Mouse (Mus musculus): Measurements from ENCODE around the gene Kcna10.

Gene Kcna10

GRCm38 (mm10) chr3:107201310-107202180 is 18.7 kb downstream of the Kcna10 start:
- no peak for DNase-seq (ENCODE audit: low read depth, low spot score)

- no peak for DNase-seq (ENCODE audit: low read depth, low spot score)
These were observed 21.6 kb downstream of the Kcna10 start for GRCm38 (mm10) chr3:107204413-107204812.

GRCm38 (mm10) chr3:107205170-107205569 is 22.3 kb downstream of the Kcna10 start:
- DNase-seq (ENCODE audit: low read depth, low spot score), result no peak

GRCm38 (mm10) chr3:107205994-107206393 is 23.1 kb downstream of the Kcna10 start:
- DNase-seq (ENCODE audit: low read depth, low spot score), result peak; percentile 51

GRCm38 (mm10) chr3:107206490-107207150 is 23.8 kb downstream of the Kcna10 start:
- peak; percentile 24 for DNase-seq (ENCODE audit: low read depth, low spot score)

- DNase-seq (ENCODE audit: low read depth, low spot score), result no peak
These were observed 24.9 kb downstream of the Kcna10 start for GRCm38 (mm10) chr3:107207625-107208253.

GRCm38 (mm10) chr3:107214606-107215005 is 31.8 kb downstream of the Kcna10 start:
- no peak for DNase-seq (ENCODE audit: low read depth, low spot score)

- DNase-seq (ENCODE audit: low read depth, low spot score), result no peak
These were observed 33.7 kb downstream of the Kcna10 start for GRCm38 (mm10) chr3:107216400-107217100.

GRCm38 (mm10) chr3:107217101-107217480 is 34.2 kb downstream of the Kcna10 start:
- no peak for DNase-seq (ENCODE audit: low read depth, low spot score)

GRCm38 (mm10) chr3:107218572-107218971 is 35.7 kb downstream of the Kcna10 start:
- no peak for DNase-seq (ENCODE audit: low read depth, low spot score)

- DNase-seq (ENCODE audit: low read depth, low spot score), result no peak
These were observed 38.8 kb downstream of the Kcna10 start, which contains the start of gene Cym for GRCm38 (mm10) chr3:107221608-107222007. Gene Cym (minus strand): TSS chr3:107221732.

GRCm38 (mm10) chr3:107223230-107223629 is 40.4 kb downstream of the Kcna10 start:
- no peak for DNase-seq (ENCODE audit: low read depth, low spot score)

GRCm38 (mm10) chr3:107225820-107226219 is 43.0 kb downstream of the Kcna10 start:
- DNase-seq (ENCODE audit: low read depth, low spot score), result no peak

- DNase-seq (ENCODE audit: low read depth, low spot score), result no peak
These were observed 46.4 kb downstream of the Kcna10 start for GRCm38 (mm10) chr3:107229221-107229620.

- no peak for DNase-seq (ENCODE audit: low read depth, low spot score)
These were observed 47.0 kb downstream of the Kcna10 start for GRCm38 (mm10) chr3:107229822-107230221.

- DNase-seq (ENCODE audit: low read depth, low spot score), result no peak
These were observed 47.7 kb downstream of the Kcna10 start, which contains the start of gene A630076J17Rik for GRCm38 (mm10) chr3:107230527-107230926. Gene A630076J17Rik (plus strand): TSS chr3:107230614.

- DNase-seq (ENCODE audit: low read depth, low spot score), result no peak
These were observed 48.3 kb downstream of the Kcna10 start for GRCm38 (mm10) chr3:107231202-107231601.

GRCm38 (mm10) chr3:107233351-107233813 is 50.5 kb downstream of the Kcna10 start:
- DNase-seq (ENCODE audit: low read depth, low spot score), result peak; percentile 78

- no peak for DNase-seq (ENCODE audit: low read depth, low spot score)
These were observed 51.1 kb downstream of the Kcna10 start for GRCm38 (mm10) chr3:107233945-107234344.

- DNase-seq (ENCODE audit: low read depth, low spot score), result no peak
These were observed 55.2 kb downstream of the Kcna10 start for GRCm38 (mm10) chr3:107238051-107238450.

- DNase-seq (ENCODE audit: low read depth, low spot score), result no peak
These were observed 55.7 kb downstream of the Kcna10 start for GRCm38 (mm10) chr3:107238471-107238980.
